Mouse (Mus musculus) forebrain, embryonic 14.5 days (tissue): Measurements from ENCODE around the gene Tmem63c. TPM values are rescaled to one million over a fixed set of nuclear protein-coding genes. Genes with fewer than 3 reads are reported as not detected.
A peak's percentile ranks its signal among the peaks of the same experiment; 100 is the strongest.

Experiments
- ATAC-seq: fragments of 200-750 bp; cut with Nextera tagmentation; 2 replicates; pipeline ENCODE4 v1.8.0; 2017; ENCODE audit warnings: mild to moderate bottlenecking, moderate library complexity
- DNase-seq: peaks from one replicate; pipeline ENCODE4 v3.0.0-alpha.2; 2015; ENCODE audit warnings: low spot score
- H3K27ac ChIP-seq: fragments of 300-500 bp; sonication (generic); 2 replicates; pipeline ENCODE4 v1.5.1; 2014; ENCODE audit warnings: low read depth, mild to moderate bottlenecking, control low read depth, low read length, moderate library complexity
- H3K27me3 ChIP-seq: fragments of 300-500 bp; sonication (generic); replicated peaks from 2 replicates; pipeline ENCODE4 v1.6.1; 2014; ENCODE audit warnings: low read length, control low read depth, mixed read lengths; ENCODE audit not compliant: control insufficient read depth, insufficient read depth
- H3K36me3 ChIP-seq: fragments of 300-500 bp; sonication (generic); 2 replicates; pipeline ENCODE4 v1.6.1; 2014; ENCODE audit warnings: low read length, control low read depth; ENCODE audit not compliant: control insufficient read depth, insufficient read depth
- H3K4me1 ChIP-seq: fragments of 300-500 bp; sonication (generic); 2 replicates; pipeline ENCODE4 v1.6.1; 2014; ENCODE audit warnings: antibody characterized with exemption, low read length, control low read depth; ENCODE audit not compliant: control insufficient read depth, insufficient read depth
- H3K4me2 ChIP-seq: fragments of 300-500 bp; sonication (generic); 2 replicates; pipeline ENCODE4 v1.6.1; 2014; ENCODE audit warnings: mild to moderate bottlenecking, control low read depth, low read length
- H3K4me3 ChIP-seq: fragments of 300-500 bp; sonication (generic); 2 replicates; pipeline ENCODE4 v1.5.1; 2014; ENCODE audit warnings: low read depth, low read length, control low read depth
- H3K9ac ChIP-seq: fragments of 300-500 bp; sonication (generic); 2 replicates; pipeline ENCODE4 v1.6.1; 2014; ENCODE audit warnings: mild to moderate bottlenecking, low read length, control low read depth, moderate library complexity
- H3K9me3 ChIP-seq: fragments of 300-500 bp; sonication (generic); replicated peaks from 2 replicates; pipeline ENCODE4 v1.6.1; 2016; ENCODE audit warnings: low read length, control low read depth, mixed read lengths; ENCODE audit not compliant: control insufficient read depth
- WGBS: fragments of 180-500 bp; shearing (Covaris S2); extraction: QIAGEN DNeasy Blood & Tissue Kit; methylation state at CpG from one replicate; pipeline ENCODE4 v1.1.7; 2014; 5-methylcytosine and 5-hydroxymethylcytosine counted together
- polyA plus RNA-seq: library from polyadenylated mRNA; unstranded; fragments of >200 nt; fragmentation: Nextera tagmentation; extraction: Ambion mirVana; gene quantifications from 2 replicates; pipeline ENCODE4 v1.2.1, GENCODE M21; 2014

Tmem63c gene
- polyA plus RNA-seq, 1 experiment from 2014 or later, result 5.9 TPM

DNA sequence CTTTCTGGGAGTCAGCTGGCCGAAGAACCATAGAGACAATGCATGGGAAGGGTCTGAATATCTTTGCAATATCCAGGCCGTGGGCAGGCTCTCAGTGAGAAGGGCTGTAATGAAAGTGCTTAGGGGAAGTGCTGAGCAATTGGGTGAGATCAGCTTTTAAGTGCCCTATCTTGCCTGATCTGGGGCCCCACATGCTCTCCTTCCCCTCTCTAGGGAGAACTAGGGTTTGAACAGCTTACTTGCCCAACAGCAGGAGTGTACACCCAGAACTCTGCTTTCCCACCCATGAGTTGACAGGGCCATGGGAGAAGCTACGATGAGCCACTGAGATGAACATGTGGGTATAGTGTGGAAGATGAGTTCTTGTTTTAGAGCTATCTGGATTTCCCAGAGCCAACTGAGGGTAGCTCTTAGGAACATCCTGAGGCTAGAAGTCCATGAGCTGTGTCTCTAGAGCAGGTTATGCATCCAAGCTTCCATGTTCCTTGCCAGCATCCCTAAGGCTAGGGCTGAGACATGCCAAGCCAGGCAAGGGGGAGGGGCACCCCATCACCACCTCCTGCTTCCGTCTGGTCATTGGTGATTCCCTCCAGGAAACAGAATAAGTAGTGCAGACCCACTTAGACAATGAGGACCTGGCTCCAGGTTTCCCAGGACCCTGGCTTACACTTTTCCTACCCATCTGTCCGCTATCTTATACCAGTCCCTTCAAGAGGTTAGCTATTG lies 8.3 kb downstream of the Tmem63c start:
- no peak for DNase-seq

GRCm38 (mm10) chr12:87031163-87031763 lies 10.1 kb downstream of the Tmem63c start:
- ATAC-seq (no peak), DNase-seq (no peak)
- Histone ChIP-seq H3K27ac (no peak overlapping the region), H3K36me3 (no peaks in the 10 kb centered on the region), H3K27me3 (no peaks in the 10 kb centered on the region), H3K4me1 (no peaks in the 10 kb centered on the region; the same call in 1 of the 2 replicates), H3K4me3 (no peak overlapping the region), H3K4me2 (no peak overlapping the region), H3K9ac (no peak overlapping the region), H3K9me3 (no peaks in the 10 kb centered on the region)
- 73% methylated on average over 5 of the region's 5 CpGs for WGBS

More for the DNA sequence above, 8.3 kb downstream of the Tmem63c start:
- no peak overlapping the region for H3K4me3 ChIP-seq
- no peak for ATAC-seq
- no peak overlapping the region for H3K9ac ChIP-seq
- no peaks in the 10 kb centered on the region for H3K9me3 ChIP-seq
- 70% methylated on average over 5 of the region's 5 CpGs for WGBS
- H3K27ac ChIP-seq, result no peak overlapping the region
- H3K27me3 ChIP-seq, result no peaks in the 10 kb centered on the region
- H3K4me2 ChIP-seq, result no peak overlapping the region
- no peaks in the 10 kb centered on the region for H3K36me3 ChIP-seq
- H3K4me1 ChIP-seq, result no peaks in the 10 kb centered on the region; the same call in 1 of the 2 replicates

DNA sequence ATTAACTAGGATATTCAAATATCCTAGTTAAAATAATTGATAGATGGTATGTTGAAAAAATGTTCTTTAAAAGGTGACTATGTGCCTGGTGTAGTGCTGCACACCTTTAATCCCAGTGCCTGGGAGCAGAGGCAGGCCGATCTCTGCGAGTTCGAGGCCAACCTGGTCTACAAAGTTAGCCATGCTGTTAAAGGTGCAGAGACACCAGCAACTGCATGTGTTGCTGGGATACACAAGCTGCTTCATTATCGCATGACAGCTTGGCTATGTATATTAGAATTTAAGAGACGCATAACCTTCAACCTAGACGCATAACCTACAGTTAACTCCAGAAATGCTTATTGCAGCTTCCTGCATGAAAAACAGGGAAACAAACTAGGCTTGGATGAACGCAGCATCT lies 15.5 kb downstream of the Tmem63c start:
- no peak overlapping the region for H3K9ac ChIP-seq
- no peak overlapping the region for H3K27ac ChIP-seq
- H3K27me3 ChIP-seq, result no peaks in the 10 kb centered on the region
- WGBS, result 94% methylated on average over 7 of the region's 7 CpGs
- DNase-seq (no peak), ATAC-seq (no peak)
- no peaks in the 10 kb centered on the region for H3K36me3 ChIP-seq
- no peak overlapping the region for H3K4me3 ChIP-seq
- H3K4me2 ChIP-seq, result no peak overlapping the region
- H3K9me3 ChIP-seq, result no peaks in the 10 kb centered on the region
- H3K4me1 ChIP-seq, result no peaks in the 10 kb centered on the region

DNA sequence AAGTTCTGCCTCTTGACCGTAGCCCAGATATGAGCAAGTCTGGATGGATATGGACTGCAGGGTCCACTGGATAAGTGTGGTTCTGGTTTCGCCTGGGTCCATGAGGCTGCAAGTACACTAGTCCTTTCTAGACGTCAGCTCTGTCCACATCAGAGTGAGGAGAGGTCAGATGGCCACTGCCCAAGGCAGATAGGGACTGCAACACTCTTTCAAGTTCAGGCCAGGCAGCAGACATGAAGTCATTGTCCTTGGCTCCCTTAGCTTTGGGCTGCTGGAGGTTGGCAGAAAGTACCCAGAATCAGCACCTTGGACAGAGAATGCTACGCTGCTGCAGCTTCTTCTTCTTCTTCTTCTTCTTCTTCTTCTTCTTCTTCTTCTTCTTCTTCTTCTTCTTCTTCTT lies 19.0 kb downstream of the Tmem63c start:
- Histone ChIP-seq H3K9me3 (no peaks in the 10 kb centered on the region), H3K27ac (no peak overlapping the region), H3K9ac (no peak overlapping the region), H3K27me3 (no peaks in the 10 kb centered on the region), H3K4me2 (no peak overlapping the region), H3K4me3 (no peak overlapping the region), H3K36me3 (no peaks in the 10 kb centered on the region), H3K4me1 (peaks cover 7% of the 10 kb centered on the region; the same call in 1 of the 2 replicates)
- WGBS, result 62% methylated on average over 4 of the region's 4 CpGs
- DNase-seq, result no peak
- ATAC-seq, result no peak

DNA sequence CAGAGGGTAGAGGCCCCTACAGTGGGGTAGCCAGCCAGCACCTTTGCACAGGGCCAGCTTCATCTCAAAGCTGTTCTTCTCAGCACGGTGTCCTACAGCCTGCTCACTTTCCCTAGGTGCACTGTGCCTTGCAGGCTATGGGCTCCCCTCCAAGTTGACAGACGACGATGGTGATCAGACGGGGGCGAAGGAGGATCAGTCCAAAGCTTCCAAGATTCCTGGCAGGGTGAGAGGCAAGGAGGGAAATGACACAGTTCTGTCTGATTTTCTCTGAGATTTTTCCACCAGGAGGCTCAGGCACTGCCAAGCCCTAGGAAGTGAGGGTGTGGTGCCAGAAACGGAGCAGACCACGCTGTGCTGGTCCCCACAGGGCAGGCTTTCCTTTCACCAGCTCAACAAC lies 19.7 kb downstream of the Tmem63c start:
- Histone ChIP-seq H3K27ac (peak overlapping the region; percentile 44; the same call in 1 of the 2 replicates), H3K4me3 (no peak overlapping the region), H3K4me2 (no peak overlapping the region), H3K27me3 (no peaks in the 10 kb centered on the region), H3K9me3 (no peaks in the 10 kb centered on the region), H3K4me1 (peaks cover 12% of the 10 kb centered on the region; the same call in 1 of the 2 replicates), H3K36me3 (no peaks in the 10 kb centered on the region), H3K9ac (no peak overlapping the region)
- no peak for DNase-seq
- 68% methylated on average over 7 of the region's 7 CpGs for WGBS
- ATAC-seq, result 0 out of 2 replicates have a peak, but pooled peaks have one; percentile 16

- Histone ChIP-seq H3K4me3 (no peak overlapping the region), H3K27me3 (no peaks in the 10 kb centered on the region), H3K36me3 (no peaks in the 10 kb centered on the region), H3K4me2 (no peak overlapping the region), H3K9ac (no peak overlapping the region), H3K27ac (no peak overlapping the region), H3K4me1 (peaks cover 12% of the 10 kb centered on the region; the same call in 1 of the 2 replicates), H3K9me3 (no peaks in the 10 kb centered on the region)
- 85% methylated on average over 2 of the region's 2 CpGs for WGBS
- ATAC-seq, result no peak
- DNase-seq, result no peak
Measured at GRCm38 (mm10) chr12:87042456-87042855, 21.3 kb downstream of the Tmem63c start.

GRCm38 (mm10) chr12:87043221-87043620 lies 22.1 kb downstream of the Tmem63c start:
- no peak overlapping the region for H3K4me3 ChIP-seq
- no peaks in the 10 kb centered on the region for H3K9me3 ChIP-seq
- no peaks in the 10 kb centered on the region for H3K36me3 ChIP-seq
- peak overlapping the region; percentile 60 for H3K27ac ChIP-seq
- H3K4me1 ChIP-seq, result peaks cover 12% of the 10 kb centered on the region; the same call in 1 of the 2 replicates
- H3K9ac ChIP-seq, result no peak overlapping the region
- DNase-seq (peak; percentile 66), ATAC-seq (peak; percentile 52; the same call in 1 of the 2 replicates)
- H3K4me2 ChIP-seq, result no peak overlapping the region
- WGBS, result 56% methylated on average over 7 of the region's 7 CpGs
- no peaks in the 10 kb centered on the region for H3K27me3 ChIP-seq

GRCm38 (mm10) chr12:87044711-87045110 lies 23.6 kb downstream of the Tmem63c start:
- ATAC-seq (peak; percentile 84), DNase-seq (peak; percentile 84)
- H3K4me2 ChIP-seq, result no peak overlapping the region
- peaks cover 12% of the 10 kb centered on the region; the same call in 1 of the 2 replicates for H3K4me1 ChIP-seq
- H3K36me3 ChIP-seq, result no peaks in the 10 kb centered on the region
- H3K27me3 ChIP-seq, result no peaks in the 10 kb centered on the region
- 4% methylated on average over 5 of the region's 5 CpGs for WGBS
- no peaks in the 10 kb centered on the region for H3K9me3 ChIP-seq
- H3K4me3 ChIP-seq, result no peak overlapping the region
- H3K9ac ChIP-seq, result no peak overlapping the region
- peak overlapping the region; percentile 58; the same call in 1 of the 2 replicates for H3K27ac ChIP-seq

DNA sequence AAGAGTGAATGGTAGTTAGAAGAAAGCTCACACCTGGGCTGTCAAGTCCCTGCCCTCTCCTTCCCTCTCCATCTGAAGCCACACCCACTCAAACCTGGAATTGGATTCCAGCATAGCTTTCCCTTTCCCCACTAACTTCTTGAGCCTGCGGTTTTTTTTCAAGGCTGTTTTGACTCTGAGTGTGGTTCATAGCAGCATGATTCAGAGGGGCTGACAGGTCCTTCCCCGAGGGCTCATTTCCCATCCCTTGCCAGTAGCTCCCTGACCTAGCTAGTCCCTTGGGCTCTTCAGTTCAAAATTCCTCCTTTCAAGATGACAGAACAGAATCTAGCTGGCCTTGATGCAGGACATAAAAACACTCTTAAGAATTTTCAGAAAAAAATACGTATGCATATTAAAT lies 26.4 kb downstream of the Tmem63c start:
- H3K4me1 ChIP-seq, result peaks cover 12% of the 10 kb centered on the region; the same call in 1 of the 2 replicates
- ATAC-seq (no peak), DNase-seq (no peak)
- no peaks in the 10 kb centered on the region for H3K36me3 ChIP-seq
- WGBS, result 59% methylated on average over 3 of the region's 3 CpGs
- H3K4me3 ChIP-seq, result no peak overlapping the region
- no peak overlapping the region for H3K9ac ChIP-seq
- no peaks in the 10 kb centered on the region for H3K27me3 ChIP-seq
- no peak overlapping the region for H3K4me2 ChIP-seq
- H3K9me3 ChIP-seq, result no peaks in the 10 kb centered on the region
- H3K27ac ChIP-seq, result no peak overlapping the region
